Mouse (Mus musculus) kidney, adult 2 months (tissue): ENCODE data around the gene D11Wsu47e. TPM values are rescaled to one million over a fixed set of nuclear protein-coding genes. Genes with fewer than 3 reads are reported as not detected.
A peak's percentile ranks its signal among the peaks of the same experiment; 100 is the strongest.

Experiments used
- DNase-seq: peaks from one replicate; pipeline ENCODE4 v3.0.0; 2021
- H3K27ac ChIP-seq: fragments of 200-500 bp; 2 replicates; pipeline ENCODE4 v1.5.1; 2012; ENCODE audit warnings: low read depth, low read length, control low read depth, inconsistent platforms; ENCODE audit not compliant: insufficient read depth
- H3K27me3 ChIP-seq: fragments of 200-500 bp; replicated peaks from 2 replicates; pipeline ENCODE4 v1.6.1; 2012; ENCODE audit warnings: mild to moderate bottlenecking, moderate library complexity, low read length, inconsistent platforms; ENCODE audit not compliant: control insufficient read depth, insufficient read depth
- H3K36me3 ChIP-seq: fragments of 200-500 bp; 2 replicates; pipeline ENCODE4 v1.6.1; 2012; ENCODE audit warnings: mild to moderate bottlenecking, moderate library complexity, low read length, inconsistent platforms; ENCODE audit not compliant: control insufficient read depth, insufficient read depth
- H3K4me1 ChIP-seq: fragments of 200-500 bp; 2 replicates; pipeline ENCODE4 v1.6.1; 2011; ENCODE audit warnings: low read length; ENCODE audit not compliant: control insufficient read depth, insufficient read depth
- H3K4me3 ChIP-seq: fragments of 200-500 bp; 2 replicates; pipeline ENCODE4 v1.5.1; 2011; ENCODE audit warnings: mild to moderate bottlenecking, low read depth, low read length, control low read depth; ENCODE audit not compliant: insufficient read depth
- CTCF ChIP-seq: fragments of 200-500 bp; conservative IDR thresholded peaks from 2 replicates; pipeline ENCODE4 v1.5.1; 2011; ENCODE audit warnings: low read depth, mild to moderate bottlenecking, control low read depth, low read length, moderate library complexity, mixed read lengths; ENCODE audit not compliant: insufficient read depth, insufficient read length
- POLR2A ChIP-seq: fragments of 200-500 bp; IDR thresholded peaks from one replicate; pipeline ENCODE4 v1.6.1; 2011; ENCODE audit warnings: low read depth, low read length, control low read depth
- WGBS: fragments of 180-500 bp; shearing (Covaris S2); methylation state at CpG from one replicate; pipeline ENCODE4 v1.1.7; 2018; 5-methylcytosine and 5-hydroxymethylcytosine counted together
- polyA plus RNA-seq: library from polyadenylated mRNA; depleted of rRNA; stranded (reverse); fragments of >200 nt; gene quantifications from 2 replicates; pipeline ENCODE4 v1.2.3, GENCODE M21; 2012

Gene D11Wsu47e
- polyA plus RNA-seq, 1 experiment, result 7.6 TPM

DNA sequence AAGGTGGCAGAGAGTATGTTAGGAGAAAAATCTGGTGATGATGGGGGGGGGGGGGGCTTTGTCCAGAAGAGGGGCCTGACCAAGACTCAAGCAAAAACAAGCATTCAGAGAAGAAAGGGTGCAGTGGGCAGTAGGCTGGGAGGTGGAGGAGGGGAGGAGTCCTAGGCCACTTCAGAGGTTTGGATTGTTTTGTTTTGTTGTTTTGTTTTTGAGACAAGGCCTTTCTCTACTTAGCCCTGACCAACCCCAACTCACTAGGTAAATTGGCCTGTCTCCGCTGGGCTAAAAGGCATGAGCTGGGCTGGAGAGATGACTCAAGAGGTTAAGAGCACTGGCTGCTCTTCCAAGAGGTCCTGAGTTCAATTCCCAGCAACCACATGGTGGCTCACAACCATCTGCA is 26.8 kb downstream of the D11Wsu47e start:
- WGBS, result 95% methylated on average over 1 of the region's 1 CpGs
- Histone ChIP-seq H3K4me1 (0 out of 2 replicates have a peak, but pooled peaks cover 4% of the 10 kb centered on the region), H3K27ac (no peak overlapping the region), H3K36me3 (no peaks in the 10 kb centered on the region), H3K4me3 (no peak overlapping the region), H3K27me3 (no peaks in the 10 kb centered on the region)
- no peak for DNase-seq
- TF ChIP-seq CTCF (no peak), POLR2A (no peak)

GRCm38 (mm10) chr11:113715078-113715674 is 31.0 kb downstream of the D11Wsu47e start:
- H3K4me3 ChIP-seq, result no peak overlapping the region

DNA sequence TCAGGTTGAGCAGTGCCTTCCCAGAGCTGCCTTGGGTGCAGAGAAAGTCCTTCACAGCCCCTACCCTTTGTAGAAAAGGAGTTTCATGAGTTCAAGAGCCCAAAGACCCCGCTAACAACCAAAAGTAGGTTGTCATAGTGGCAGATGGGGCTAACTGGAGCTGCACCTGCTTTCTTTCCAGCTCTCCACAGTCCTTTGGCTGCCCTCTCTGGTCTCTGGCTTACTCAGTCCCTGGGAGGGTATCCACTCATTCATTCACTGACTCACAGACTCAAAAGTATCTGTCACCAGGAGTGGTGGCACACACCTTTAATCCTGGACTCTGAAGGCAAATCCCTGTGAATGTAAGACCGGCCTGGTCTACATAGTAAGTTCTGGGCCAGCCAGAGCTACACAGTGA is 31.9 kb downstream of the D11Wsu47e start:
- H3K36me3 ChIP-seq, result no peaks in the 10 kb centered on the region
- no peak overlapping the region for H3K4me3 ChIP-seq
- TF ChIP-seq CTCF (no peak), POLR2A (no peak)
- no peak for DNase-seq
- peaks cover 4% of the 10 kb centered on the region; the same call in 1 of the 2 replicates for H3K4me1 ChIP-seq
- 91% methylated on average over 2 of the region's 2 CpGs for WGBS
- no peaks in the 10 kb centered on the region for H3K27me3 ChIP-seq
- H3K27ac ChIP-seq, result no peak overlapping the region

More at GRCm38 (mm10) chr11:113715078-113715674, 31.0 kb downstream of the D11Wsu47e start:
- Histone ChIP-seq H3K27ac (no peak overlapping the region), H3K27me3 (no peaks in the 10 kb centered on the region), H3K4me1 (peaks cover 4% of the 10 kb centered on the region; the same call in 1 of the 2 replicates), H3K36me3 (no peaks in the 10 kb centered on the region)
- WGBS, result 85% methylated on average over 7 of the region's 7 CpGs
- TF ChIP-seq POLR2A, result no peak
- TF ChIP-seq CTCF, result peak; percentile 48; the same call in 1 of the 2 replicates
- DNase-seq, result no peak

- H3K4me3 ChIP-seq, result no peak overlapping the region
- 0 out of 2 replicates have a peak overlapping the region, but pooled peaks have one; percentile 3 for H3K27ac ChIP-seq
- H3K27me3 ChIP-seq, result no peaks in the 10 kb centered on the region
- TF ChIP-seq POLR2A, result no peak
- TF ChIP-seq CTCF, result no peak
- H3K4me1 ChIP-seq, result peaks cover 6% of the 10 kb centered on the region; the same call in 1 of the 2 replicates
- no peaks in the 10 kb centered on the region for H3K36me3 ChIP-seq
- WGBS, result 54% methylated on average over 16 of the region's 16 CpGs
- no peak for DNase-seq
These were observed 33.7 kb downstream of the D11Wsu47e start for GRCm38 (mm10) chr11:113717767-113718424.

DNA sequence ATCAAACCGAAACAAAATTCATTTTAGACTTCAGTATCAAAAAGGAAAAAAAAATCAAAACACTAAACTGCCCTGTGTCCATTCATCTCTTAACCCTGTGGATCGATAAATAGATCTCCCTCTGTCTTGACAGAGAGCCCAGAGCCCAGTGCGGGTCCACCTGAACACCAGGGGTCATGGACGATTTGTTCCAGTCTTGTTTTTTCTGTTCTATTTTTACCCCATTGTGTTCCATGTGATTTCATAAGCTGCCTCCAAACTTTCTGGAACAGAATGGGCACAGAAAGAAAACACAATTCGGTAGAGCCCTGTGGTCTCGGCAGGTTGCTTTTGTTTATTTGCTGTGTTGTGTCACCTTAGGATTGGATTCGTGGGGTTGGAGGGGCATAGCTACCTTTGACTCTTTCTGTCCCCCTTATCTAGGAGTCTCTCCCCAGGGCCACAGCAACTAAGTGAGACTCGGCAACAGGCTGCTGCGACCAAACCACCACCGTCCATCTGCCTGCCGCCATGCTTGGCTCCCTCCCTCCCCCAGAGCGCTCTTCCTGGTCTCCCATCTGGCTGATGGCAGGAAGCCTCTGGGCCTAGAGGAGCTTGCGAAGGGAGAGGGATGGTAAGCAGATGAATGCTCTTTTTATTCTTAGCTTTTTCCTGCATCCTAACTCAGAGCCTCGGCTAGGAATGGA is 38.3 kb downstream of the D11Wsu47e start:
- whole genome bisulfite sequencing, result 55% methylated on average over 14 of the region's 14 CpGs
- H3K36me3 ChIP-seq, result no peaks in the 10 kb centered on the region
- H3K27ac ChIP-seq, result peak overlapping the region; percentile 50
- DNase-seq, result no peak
- no peaks in the 10 kb centered on the region for H3K27me3 ChIP-seq
- H3K4me1 ChIP-seq, result peaks cover 11% of the 10 kb centered on the region; the same call in 1 of the 2 replicates
- TF ChIP-seq CTCF, result no peak
- no peak overlapping the region; the same call in 1 of the 2 replicates for H3K4me3 ChIP-seq

GRCm38 (mm10) chr11:113725235-113726048 is 41.2 kb downstream of the D11Wsu47e start:
- Histone ChIP-seq H3K27ac (no peak overlapping the region; the same call in 1 of the 2 replicates), H3K4me1 (peaks cover 17% of the 10 kb centered on the region; the same call in 1 of the 2 replicates)

More at GRCm38 (mm10) chr11:113725235-113726048, 41.2 kb downstream of the D11Wsu47e start:
- no peak for TF ChIP-seq CTCF
- no peak for TF ChIP-seq POLR2A
- H3K4me3 ChIP-seq, result no peak overlapping the region
- H3K36me3 ChIP-seq, result no peaks in the 10 kb centered on the region
- H3K27me3 ChIP-seq, result no peaks in the 10 kb centered on the region
- WGBS, result 52% methylated on average over 4 of the region's 4 CpGs
- peak; percentile 58 for DNase-seq
